Mouse (Mus musculus) megakaryocyte-erythroid progenitor cell, adult 5 weeks (primary cell): ENCODE measurements around the gene Lrrc4. TPM values are rescaled to one million over a fixed set of nuclear protein-coding genes. Genes with fewer than 3 reads are reported as not detected.

Experiments
- polyA plus RNA-seq: library from polyadenylated mRNA; stranded (reverse); fragments of >175 nt; gene quantifications from 2 replicates; pipeline ENCODE4 v1.2.3, GENCODE M21; 2012

Gene Lrrc4
- not detected in 2 replicates for polyA plus RNA-seq

DNA sequence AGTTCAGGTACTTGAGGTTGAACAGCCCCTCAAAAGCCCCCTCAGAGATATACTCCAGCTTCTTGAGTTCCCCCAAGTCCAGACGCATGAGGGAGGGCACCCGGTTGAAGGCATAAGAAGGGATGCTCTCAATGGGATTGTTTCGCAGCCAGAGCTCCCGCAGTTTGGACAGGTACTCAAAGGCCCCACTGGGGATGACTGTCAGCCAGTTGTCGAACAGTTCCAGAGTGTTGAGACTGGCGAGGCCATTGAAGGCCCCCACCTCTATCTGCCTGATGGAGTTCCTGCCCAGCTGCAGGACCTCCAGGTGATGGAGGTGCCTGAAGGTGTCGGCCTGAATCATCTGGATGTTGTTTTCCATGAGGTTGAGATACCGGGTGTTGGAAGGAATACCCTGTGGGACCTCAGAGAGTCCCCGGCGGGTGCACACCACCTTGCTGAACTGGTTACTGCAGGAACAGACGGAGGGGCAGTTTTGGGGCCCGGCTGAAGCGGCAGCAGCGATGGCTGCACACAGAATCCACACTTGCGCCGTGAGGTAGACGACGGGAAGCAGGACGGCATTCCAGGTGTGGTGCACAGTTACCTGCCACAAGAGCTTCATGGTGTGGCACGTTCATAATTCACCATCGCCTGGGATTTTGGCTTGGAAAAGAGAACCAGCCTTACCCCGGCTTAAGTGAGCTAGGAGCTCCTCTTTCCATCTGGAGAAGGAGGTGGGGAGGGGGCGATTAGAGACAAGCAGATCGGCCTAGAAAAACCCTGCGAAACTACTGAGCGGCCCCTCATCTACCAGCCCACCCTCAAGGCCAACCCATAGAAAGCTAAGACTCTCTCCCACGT is at the start of gene Lrrc4:
Gene Lrrc4, minus strand, starts transcription at position 737 of the 843 bp plus-strand sequence.

Other genes starting within 250 kb of the Lrrc4 start
- gene Lep, start 228.5 kb upstream of the Lrrc4 start, polyA plus RNA-seq: not detected in 2 replicates